Mouse (Mus musculus) midbrain, embryonic 11.5 days (tissue): Measurements from ENCODE around the gene Olfr1029. TPM values are rescaled to one million over a fixed set of nuclear protein-coding genes. Genes with fewer than 3 reads are reported as not detected.
A peak's percentile ranks its signal among the peaks of the same experiment; 100 is the strongest.
"Not testable (repeated sequence)": the region's sequence is repeated elsewhere in the genome, so short reads cannot be mapped to it uniquely, and the experiment has no call there.

ENCODE experiments used
- ATAC-seq: fragments of 200-750 bp; cut with Nextera tagmentation; 2 replicates; pipeline ENCODE4 v1.8.0; 2017; ENCODE audit warnings: moderate TSS enrichment, moderate library complexity; ENCODE audit not compliant: low FRiP score
- DNase-seq: peaks from one replicate; pipeline ENCODE4 v3.0.0; 2015; ENCODE audit warnings: low spot score; ENCODE audit errors: missing footprints
- H3K27ac ChIP-seq: fragments of 300-500 bp; sonication (generic); 2 replicates; pipeline ENCODE4 v1.5.1; 2014; ENCODE audit warnings: low read depth, low read length
- H3K27me3 ChIP-seq: fragments of 300-500 bp; sonication (generic); 2 replicates; pipeline ENCODE4 v1.6.1; 2014; ENCODE audit warnings: mild to moderate bottlenecking, low read length, moderate library complexity, mixed read lengths; ENCODE audit not compliant: control insufficient read depth, insufficient read depth
- H3K36me3 ChIP-seq: fragments of 300-500 bp; sonication (generic); 2 replicates; pipeline ENCODE4 v1.6.1; 2014; ENCODE audit warnings: mild to moderate bottlenecking, low read length, moderate library complexity, mixed read lengths; ENCODE audit not compliant: control insufficient read depth, insufficient read depth
- H3K4me1 ChIP-seq: fragments of 300-500 bp; sonication (generic); 2 replicates; pipeline ENCODE4 v1.6.1; 2014; ENCODE audit warnings: low read length; ENCODE audit not compliant: control insufficient read depth, insufficient read depth
- H3K4me2 ChIP-seq: fragments of 300-500 bp; sonication (generic); 2 replicates; pipeline ENCODE4 v1.6.1; 2014; ENCODE audit warnings: mild to moderate bottlenecking, moderate library complexity
- H3K4me3 ChIP-seq: fragments of 300-500 bp; sonication (generic); 2 replicates; pipeline ENCODE4 v1.5.1; 2014; ENCODE audit warnings: low read depth, low read length
- H3K9ac ChIP-seq: fragments of 300-500 bp; sonication (generic); 2 replicates; pipeline ENCODE4 v1.6.1; 2014; ENCODE audit warnings: low read length
- H3K9me3 ChIP-seq: fragments of 300-500 bp; sonication (generic); 2 replicates; pipeline ENCODE4 v1.6.1; 2016; ENCODE audit warnings: low read length; ENCODE audit not compliant: control insufficient read depth
- WGBS: fragments of 180-500 bp; shearing (Covaris S2); extraction: QIAGEN DNeasy Blood & Tissue Kit; methylation state at CpG from one replicate; pipeline ENCODE4 v1.1.7; 2014; 5-methylcytosine and 5-hydroxymethylcytosine counted together
- polyA plus RNA-seq: library from polyadenylated mRNA; unstranded; fragments of >200 nt; fragmentation: Nextera tagmentation; extraction: Ambion mirVana; gene quantifications from 2 replicates; pipeline ENCODE4 v1.2.1, GENCODE M21; 2014

Gene Olfr1029
- not detected in 2 replicates for polyA plus RNA-seq

- Histone ChIP-seq H3K27me3 (no peaks in the 10 kb centered on the region), H3K9me3 (no peaks in the 10 kb centered on the region), H3K9ac (no peak within 1 kb of the TSS), H3K36me3 (no peaks in the 10 kb centered on the region), H3K27ac (no peak within 1 kb of the TSS), H3K4me2 (no peak within 1 kb of the TSS), H3K4me3 (no peak within 1 kb of the TSS), H3K4me1 (no peaks in the 10 kb centered on the region)
- no peak for ATAC-seq
- DNase-seq: no peak
- WGBS: 96% methylated on average over 2 of the region's 2 CpGs
Measured at GRCm38 (mm10) chr2:85973595-85973994, at the start of gene Olfr1029. Gene Olfr1029 (plus strand): TSS chr2:85973895.

GRCm38 (mm10) chr2:85950137-85950536, 23.6 kb upstream of the Olfr1029 start, which contains the start of gene Olfr1028:
Gene Olfr1028 (plus strand): TSS chr2:85950437.
- H3K4me1 ChIP-seq: no peaks in the 10 kb centered on the region
- no peak within 1 kb of the TSS for H3K27ac ChIP-seq
- H3K9ac ChIP-seq: no peak within 1 kb of the TSS
- H3K4me2 ChIP-seq: no peak within 1 kb of the TSS
- no peak within 1 kb of the TSS for H3K4me3 ChIP-seq
- WGBS: 77% methylated on average over 1 of the region's 1 CpGs
- DNase-seq (no peak), ATAC-seq (no peak)
- H3K27me3 ChIP-seq: no peaks in the 10 kb centered on the region
- no peaks in the 10 kb centered on the region for H3K36me3 ChIP-seq
- H3K9me3 ChIP-seq: no peaks in the 10 kb centered on the region

GRCm38 (mm10) chr2:85978976-85979375, 5.3 kb downstream of the Olfr1029 start, which contains the start of gene Olfr1030:
Gene Olfr1030 (plus strand): TSS chr2:85979276.
- no peaks in the 10 kb centered on the region for H3K36me3 ChIP-seq
- DNase-seq (no peak), ATAC-seq (no peak)
- no peak within 1 kb of the TSS for H3K9ac ChIP-seq
- no peak within 1 kb of the TSS for H3K4me3 ChIP-seq
- no peaks in the 10 kb centered on the region for H3K27me3 ChIP-seq
- H3K4me2 ChIP-seq: no peak within 1 kb of the TSS
- H3K4me1 ChIP-seq: no peaks in the 10 kb centered on the region
- no peaks in the 10 kb centered on the region for H3K9me3 ChIP-seq
- no peak within 1 kb of the TSS for H3K27ac ChIP-seq
- WGBS: 77% methylated on average over 1 of the region's 1 CpGs

- Histone ChIP-seq H3K4me1 (no peaks in the 10 kb centered on the region), H3K36me3 (no peaks in the 10 kb centered on the region), H3K4me2 (no peak within 1 kb of the TSS), H3K4me3 (no peak within 1 kb of the TSS), H3K27me3 (no peaks in the 10 kb centered on the region), H3K9me3 (no peaks in the 10 kb centered on the region), H3K27ac (no peak within 1 kb of the TSS), H3K9ac (no peak within 1 kb of the TSS)
- DNase-seq (no peak), ATAC-seq (no peak)
- 67% methylated on average over 3 of the region's 3 CpGs for WGBS
Measured at GRCm38 (mm10) chr2:85990004-85990403, 16.3 kb downstream of the Olfr1029 start, which contains the start of gene Olfr1031. Gene Olfr1031 (plus strand): TSS chr2:85990304.

- Histone ChIP-seq H3K4me3 (no peak within 1 kb of the TSS), H3K9me3 (no peaks in the 10 kb centered on the region), H3K4me1 (no peaks in the 10 kb centered on the region), H3K27ac (no peak within 1 kb of the TSS), H3K27me3 (no peaks in the 10 kb centered on the region), H3K4me2 (no peak within 1 kb of the TSS), H3K9ac (no peak within 1 kb of the TSS), H3K36me3 (no peaks in the 10 kb centered on the region)
- WGBS: 83% methylated on average over 7 of the region's 7 CpGs
- DNase-seq (no peak), ATAC-seq (no peak)
Measured at GRCm38 (mm10) chr2:86005240-86005639, 31.5 kb downstream of the Olfr1029 start, which contains the start of gene Olfr1032. Gene Olfr1032 (plus strand): TSS chr2:86005540.

GRCm38 (mm10) chr2:86020406-86020805, 46.7 kb downstream of the Olfr1029 start, which contains the start of gene Olfr1033:
Gene Olfr1033 (plus strand): TSS chr2:86020633.
- DNase-seq: peak; percentile 87
- WGBS: 6% methylated on average over 10 of the region's 11 CpGs
- not testable (repeated sequence) for H3K9me3 ChIP-seq, H3K27ac ChIP-seq, H3K9ac ChIP-seq, ATAC-seq, H3K36me3 ChIP-seq, H3K27me3 ChIP-seq, H3K4me1 ChIP-seq
- Histone ChIP-seq H3K4me3 (peak within 1 kb of the TSS; percentile 18; the same call in 1 of the 2 replicates), H3K4me2 (peak within 1 kb of the TSS; percentile 37; the same call in 1 of the 2 replicates)

- H3K9me3 ChIP-seq, H3K27ac ChIP-seq, H3K9ac ChIP-seq, DNase-seq, ATAC-seq, H3K27me3 ChIP-seq, H3K4me1 ChIP-seq, H3K4me3 ChIP-seq, H3K4me2 ChIP-seq, H3K36me3 ChIP-seq: not testable (repeated sequence)
- WGBS: 80% methylated on average over 3 of the region's 9 CpGs
Measured at GRCm38 (mm10) chr2:86021518-86021917, 47.8 kb downstream of the Olfr1029 start.

Other genes with a start within 250 kb of the Olfr1029 start
- not detected in 2 replicates for gene Olfr1012, start 211.1 kb upstream of the Olfr1029 start, polyA plus RNA-seq
- not detected in 2 replicates for gene Olfr1013, start 206.8 kb upstream of the Olfr1029 start, polyA plus RNA-seq
- gene Olfr1014, start 201.2 kb upstream of the Olfr1029 start, polyA plus RNA-seq: not detected in 2 replicates
- not detected in 2 replicates for gene Olfr1015, start 191.9 kb upstream of the Olfr1029 start, polyA plus RNA-seq
- gene Olfr1016, start 171.4 kb upstream of the Olfr1029 start, polyA plus RNA-seq: not detected in 2 replicates
- not detected in 2 replicates for gene Olfr1018, start 155.4 kb upstream of the Olfr1029 start, polyA plus RNA-seq
- gene Olfr1019, start 128.4 kb upstream of the Olfr1029 start, polyA plus RNA-seq: not detected in 2 replicates
- not detected in 2 replicates for gene Olfr1020, start 126.9 kb upstream of the Olfr1029 start, polyA plus RNA-seq
- not detected in 2 replicates for gene Olfr1022, start 105.3 kb upstream of the Olfr1029 start, polyA plus RNA-seq
- gene Olfr1023, start 88.3 kb upstream of the Olfr1029 start, polyA plus RNA-seq: not detected in 2 replicates
- gene Olfr1024, start 68.8 kb upstream of the Olfr1029 start, polyA plus RNA-seq: not detected in 2 replicates
- gene Olfr1025-ps1, start 58.7 kb upstream of the Olfr1029 start, polyA plus RNA-seq: not detected in 2 replicates
- not detected in 2 replicates for gene Olfr1026, start 52.3 kb upstream of the Olfr1029 start, polyA plus RNA-seq
- gene Olfr1028, start 23.5 kb upstream of the Olfr1029 start, polyA plus RNA-seq: not detected in 2 replicates
- not detected in 2 replicates for gene Olfr1030, start 5.4 kb downstream of the Olfr1029 start, polyA plus RNA-seq
- not detected in 2 replicates for gene Olfr1031, start 16.4 kb downstream of the Olfr1029 start, polyA plus RNA-seq
- gene Olfr1032, start 31.6 kb downstream of the Olfr1029 start, polyA plus RNA-seq: not detected in 2 replicates
- gene Olfr1033, start 46.7 kb downstream of the Olfr1029 start, polyA plus RNA-seq: not detected in 2 replicates
- gene Olfr1034, start 72.0 kb downstream of the Olfr1029 start, polyA plus RNA-seq: not detected in 2 replicates
- gene Olfr1036, start 100.1 kb downstream of the Olfr1029 start, polyA plus RNA-seq: not detected in 2 replicates
- not detected in 2 replicates for gene Olfr1037, start 113.5 kb downstream of the Olfr1029 start, polyA plus RNA-seq
- gene Olfr1039, start 162.0 kb downstream of the Olfr1029 start, polyA plus RNA-seq: not detected in 2 replicates
- not detected in 2 replicates for gene Olfr1040, start 172.8 kb downstream of the Olfr1029 start, polyA plus RNA-seq
- gene Olfr1042, start 187.9 kb downstream of the Olfr1029 start, polyA plus RNA-seq: not detected in 2 replicates
- not detected in 2 replicates for gene Olfr1043, start 193.6 kb downstream of the Olfr1029 start, polyA plus RNA-seq
- gene Olfr1044, start 203.9 kb downstream of the Olfr1029 start, polyA plus RNA-seq: not detected in 2 replicates
- not detected in 2 replicates for gene Olfr52, start 211.8 kb downstream of the Olfr1029 start, polyA plus RNA-seq
- gene Olfr1045, start 229.1 kb downstream of the Olfr1029 start, polyA plus RNA-seq: not detected in 2 replicates
- not detected in 2 replicates for gene Olfr1046, start 245.4 kb downstream of the Olfr1029 start, polyA plus RNA-seq